Mouse (Mus musculus) liver, embryonic 16.5 days (tissue): Measurements from ENCODE around the gene Ccsap. TPM values are rescaled to one million over a fixed set of nuclear protein-coding genes. Genes with fewer than 3 reads are reported as not detected.
"Not testable (repeated sequence)": the region's sequence is repeated elsewhere in the genome, so short reads cannot be mapped to it uniquely, and the experiment has no call there.

Experiments
- ATAC-seq: fragments of 200-750 bp; cut with Nextera tagmentation; 2 replicates; pipeline ENCODE4 v1.8.0; 2017; ENCODE audit warnings: low read depth, mild to moderate bottlenecking, moderate number of reproducible peaks, moderate library complexity
- H3K27ac ChIP-seq: fragments of 300-500 bp; sonication (generic); 2 replicates; pipeline ENCODE4 v1.5.1; 2014; ENCODE audit warnings: mild to moderate bottlenecking, low read length
- H3K27me3 ChIP-seq: fragments of 300-500 bp; sonication (generic); 2 replicates; pipeline ENCODE4 v1.6.1; 2014; ENCODE audit warnings: low read depth, low read length, mixed read lengths; ENCODE audit not compliant: control insufficient read depth, insufficient read depth
- H3K36me3 ChIP-seq: fragments of 300-500 bp; sonication (generic); 2 replicates; pipeline ENCODE4 v1.6.1; 2014; ENCODE audit warnings: mild to moderate bottlenecking; ENCODE audit not compliant: control insufficient read depth, insufficient read depth
- H3K4me1 ChIP-seq: fragments of 300-500 bp; sonication (generic); 2 replicates; pipeline ENCODE4 v1.6.1; 2014; ENCODE audit warnings: low read depth, low read length, mixed read lengths; ENCODE audit not compliant: control insufficient read depth
- H3K4me2 ChIP-seq: fragments of 300-500 bp; sonication (generic); 2 replicates; pipeline ENCODE4 v1.6.1; 2014; ENCODE audit warnings: low read depth, low read length, mixed read lengths
- H3K4me3 ChIP-seq: fragments of 300-500 bp; sonication (generic); 2 replicates; pipeline ENCODE4 v1.5.1; 2014; ENCODE audit warnings: low read depth, mild to moderate bottlenecking, low read length
- H3K9ac ChIP-seq: fragments of 300-500 bp; sonication (generic); 2 replicates; pipeline ENCODE4 v1.6.1; 2014; ENCODE audit warnings: low read depth, low read length
- H3K9me3 ChIP-seq: fragments of 300-500 bp; sonication (generic); replicated peaks from 2 replicates; pipeline ENCODE4 v1.6.1; 2016; ENCODE audit warnings: low read length; ENCODE audit not compliant: control insufficient read depth
- WGBS: fragments of 180-500 bp; shearing (Covaris S2); extraction: QIAGEN DNeasy Blood & Tissue Kit; methylation state at CpG from one replicate; pipeline ENCODE4 v1.1.7; 2014; ENCODE audit not compliant: insufficient replicate concordance; 5-methylcytosine and 5-hydroxymethylcytosine counted together
- polyA plus RNA-seq: library from polyadenylated mRNA; unstranded; fragments of >200 nt; fragmentation: Nextera tagmentation; extraction: Ambion mirVana; gene quantifications from 2 replicates; pipeline ENCODE4 v1.2.1, GENCODE M21; 2015

Gene Ccsap
- polyA plus RNA-seq, 1 experiment from 2014 or later: 2.3 TPM

DNA sequence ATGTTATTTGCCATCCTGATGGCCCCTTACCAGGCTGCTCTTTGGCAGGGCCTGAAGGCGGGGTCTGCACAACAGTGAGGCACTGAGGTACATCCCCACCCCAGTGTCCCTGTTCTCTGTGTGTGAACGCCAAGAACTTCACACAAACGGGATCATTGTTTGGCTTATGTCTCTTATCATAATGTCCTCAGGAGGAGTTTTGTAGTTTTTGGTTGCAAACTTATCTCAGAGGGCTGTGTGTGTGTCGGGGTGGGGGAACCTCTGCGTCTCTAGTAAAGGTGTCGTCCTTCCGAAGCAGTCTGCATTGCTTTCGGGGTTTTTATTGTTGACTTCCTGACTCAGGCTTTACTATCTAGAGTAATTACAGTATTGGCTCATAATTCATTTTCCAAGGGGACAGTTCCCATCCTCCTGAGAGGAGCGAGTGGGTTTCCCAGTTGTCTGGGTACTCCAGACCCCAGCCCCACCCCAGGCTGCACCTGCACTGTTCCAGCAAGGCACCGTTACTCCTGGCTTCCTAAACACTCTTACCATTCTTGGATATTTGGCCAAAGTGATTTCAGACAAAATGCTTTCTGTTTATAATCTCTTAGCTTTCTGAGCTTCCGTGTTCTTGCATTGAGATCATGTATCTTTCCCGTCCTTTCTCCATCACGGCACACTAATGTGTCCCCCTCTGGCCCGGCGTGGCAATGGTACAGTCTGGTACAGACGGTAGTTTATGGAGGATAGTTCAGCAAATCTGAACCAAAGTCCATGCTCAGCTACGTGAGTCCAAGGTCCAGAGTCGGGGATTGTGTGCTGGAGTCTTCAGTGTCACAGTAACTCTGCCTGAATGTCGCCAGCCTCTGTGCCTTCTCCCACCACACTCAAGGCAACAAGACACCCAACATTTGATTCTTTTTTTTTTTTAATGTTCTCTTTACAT, 40.1 kb downstream of the Ccsap start:
- Histone ChIP-seq H3K27ac (peak overlapping the region; percentile 70), H3K9ac (peak overlapping the region; percentile 42), H3K27me3 (no peaks in the 10 kb centered on the region), H3K4me2 (peak overlapping the region; percentile 34), H3K9me3 (no peaks in the 10 kb centered on the region), H3K36me3 (no peaks in the 10 kb centered on the region; the same call in 1 of the 2 replicates), H3K4me1 (peaks cover 47% of the 10 kb centered on the region), H3K4me3 (peak overlapping the region; percentile 14; the same call in 1 of the 2 replicates)
- 39% methylated on average over 19 of the region's 19 CpGs for WGBS
- peak; percentile 68 for ATAC-seq

GRCm38 (mm10) chr8:123817747-123818146, 42.3 kb downstream of the Ccsap start:
- peaks cover 47% of the 10 kb centered on the region for H3K4me1 ChIP-seq
- H3K9ac ChIP-seq: no peak overlapping the region
- no peak overlapping the region for H3K4me2 ChIP-seq
- no peaks in the 10 kb centered on the region; the same call in 1 of the 2 replicates for H3K36me3 ChIP-seq
- H3K27ac ChIP-seq: no peak overlapping the region
- no peaks in the 10 kb centered on the region for H3K9me3 ChIP-seq
- H3K27me3 ChIP-seq: no peaks in the 10 kb centered on the region
- H3K4me3 ChIP-seq: no peak overlapping the region
- no peak for ATAC-seq
- WGBS: 79% methylated on average over 11 of the region's 11 CpGs

DNA sequence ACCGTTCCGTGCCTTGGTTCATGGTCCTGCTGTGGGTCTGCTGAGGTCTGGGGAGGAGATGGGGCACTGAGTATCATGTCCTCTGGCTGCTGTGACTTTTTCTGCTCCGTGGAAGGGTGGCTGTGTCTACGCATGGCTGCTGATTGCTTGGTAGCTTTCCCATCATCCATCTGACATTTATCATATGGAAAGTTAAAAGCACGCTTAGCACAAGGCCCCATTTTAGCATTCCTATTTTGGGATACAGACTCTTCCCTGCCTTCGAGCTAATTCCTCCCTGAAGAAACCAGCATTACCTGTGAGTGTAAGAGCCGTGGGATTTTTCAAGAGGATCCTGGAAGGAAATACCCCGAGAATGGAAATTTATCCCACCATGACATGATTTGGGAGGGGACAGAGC, 43.1 kb downstream of the Ccsap start:
- no peaks in the 10 kb centered on the region; the same call in 1 of the 2 replicates for H3K36me3 ChIP-seq
- H3K4me2 ChIP-seq: no peak overlapping the region
- peaks cover 47% of the 10 kb centered on the region for H3K4me1 ChIP-seq
- H3K27me3 ChIP-seq: no peaks in the 10 kb centered on the region
- H3K4me3 ChIP-seq: no peak overlapping the region
- no peak for ATAC-seq
- H3K27ac ChIP-seq: no peak overlapping the region
- no peak overlapping the region for H3K9ac ChIP-seq
- whole genome bisulfite sequencing: 77% methylated on average over 8 of the region's 8 CpGs
- no peaks in the 10 kb centered on the region for H3K9me3 ChIP-seq

DNA sequence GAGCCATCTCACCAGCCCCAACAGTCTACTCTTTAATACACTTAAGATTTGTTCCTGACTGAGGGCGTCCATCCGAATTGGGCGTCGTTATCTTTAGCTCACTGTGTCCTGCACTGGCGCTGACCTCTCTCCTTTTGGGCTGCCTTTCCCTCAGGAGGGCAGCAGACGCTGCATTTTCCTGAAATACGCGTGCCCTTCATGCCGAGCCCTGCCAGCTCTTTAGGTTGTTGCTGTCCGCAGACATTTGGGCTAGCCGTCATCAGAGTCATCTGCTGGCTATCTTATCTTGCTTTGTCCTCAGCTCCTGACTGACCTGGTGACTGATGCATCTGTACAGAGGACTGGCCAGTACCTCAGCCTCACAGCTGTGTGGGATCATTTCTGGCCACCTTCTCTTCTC, 44.7 kb downstream of the Ccsap start:
- Histone ChIP-seq H3K27ac (no peak overlapping the region), H3K4me1 (peaks cover 35% of the 10 kb centered on the region), H3K27me3 (no peaks in the 10 kb centered on the region), H3K4me2 (no peak overlapping the region), H3K36me3 (no peaks in the 10 kb centered on the region; the same call in 1 of the 2 replicates), H3K9ac (no peak overlapping the region), H3K9me3 (no peaks in the 10 kb centered on the region), H3K4me3 (no peak overlapping the region)
- WGBS: 79% methylated on average over 11 of the region's 11 CpGs
- no peak for ATAC-seq

GRCm38 (mm10) chr8:123813892-123814266, 46.1 kb downstream of the Ccsap start:
- 68% methylated on average over 4 of the region's 4 CpGs for WGBS
- H3K36me3 ChIP-seq: no peaks in the 10 kb centered on the region; the same call in 1 of the 2 replicates
- H3K4me3 ChIP-seq: no peak overlapping the region
- H3K4me1 ChIP-seq: peaks cover 21% of the 10 kb centered on the region
- H3K9ac ChIP-seq: 0 out of 2 replicates have a peak overlapping the region, but pooled peaks have one; percentile 11
- no peak for ATAC-seq
- peak overlapping the region; percentile 81 for H3K27ac ChIP-seq
- no peak overlapping the region for H3K4me2 ChIP-seq
- no peaks in the 10 kb centered on the region for H3K9me3 ChIP-seq
- no peaks in the 10 kb centered on the region for H3K27me3 ChIP-seq

- Histone ChIP-seq H3K36me3 (no peaks in the 10 kb centered on the region; the same call in 1 of the 2 replicates), H3K27me3 (no peaks in the 10 kb centered on the region), H3K4me3 (no peak overlapping the region), H3K9me3 (no peaks in the 10 kb centered on the region), H3K4me2 (0 out of 2 replicates have a peak overlapping the region, but pooled peaks have one; percentile 5), H3K27ac (peak overlapping the region; percentile 81), H3K4me1 (peaks cover 16% of the 10 kb centered on the region), H3K9ac (0 out of 2 replicates have a peak overlapping the region, but pooled peaks have one; percentile 11)
- WGBS: 62% methylated on average over 16 of the region's 16 CpGs
- peak; percentile 66 for ATAC-seq
Measured at GRCm38 (mm10) chr8:123813173-123813891, 46.7 kb downstream of the Ccsap start.

DNA sequence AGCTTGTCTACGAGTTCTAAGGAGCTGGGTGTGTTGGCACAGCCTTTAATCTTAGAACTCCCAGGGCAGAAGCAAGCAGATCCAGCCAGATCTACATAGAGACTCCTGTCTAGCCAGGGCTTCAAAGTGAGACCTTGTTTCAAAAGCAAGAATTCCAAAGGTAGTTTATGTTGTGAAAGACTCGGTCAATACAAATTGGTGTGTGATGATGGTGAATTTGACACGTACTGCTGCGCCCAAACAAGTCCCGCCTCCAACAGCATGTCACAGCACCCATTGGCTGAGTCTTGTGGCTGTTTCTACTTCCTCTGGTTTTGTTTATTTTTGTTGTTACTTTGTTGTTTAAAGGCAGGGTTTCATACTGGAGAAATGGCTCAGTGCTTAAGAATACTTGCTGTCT, 47.8 kb downstream of the Ccsap start:
- peak; percentile 45 for ATAC-seq
- no peak overlapping the region for H3K4me2 ChIP-seq
- H3K27ac ChIP-seq: peak overlapping the region; percentile 81
- no peaks in the 10 kb centered on the region for H3K9me3 ChIP-seq
- peaks cover 25% of the 10 kb centered on the region for H3K4me1 ChIP-seq
- H3K36me3 ChIP-seq: no peaks in the 10 kb centered on the region; the same call in 1 of the 2 replicates
- H3K9ac ChIP-seq: no peak overlapping the region
- 62% methylated on average over 5 of the region's 5 CpGs for WGBS
- H3K4me3 ChIP-seq: no peak overlapping the region
- no peaks in the 10 kb centered on the region for H3K27me3 ChIP-seq

GRCm38 (mm10) chr8:123809342-123809741, 50.7 kb downstream of the Ccsap start:
- not testable (repeated sequence) for H3K9ac ChIP-seq, H3K9me3 ChIP-seq, ATAC-seq, H3K4me3 ChIP-seq, H3K4me2 ChIP-seq, H3K27me3 ChIP-seq, H3K36me3 ChIP-seq, H3K27ac ChIP-seq
- 90% methylated on average over 4 of the region's 4 CpGs for WGBS
- peaks cover 40% of the 10 kb centered on the region for H3K4me1 ChIP-seq
